Mouse (Mus musculus) liver, embryonic 14.5 days (tissue): ENCODE measurements around the gene Bcap31. TPM values are rescaled to one million over a fixed set of nuclear protein-coding genes. Genes with fewer than 3 reads are reported as not detected.

Experiments used
- ATAC-seq: fragments of 200-750 bp; cut with Nextera tagmentation; 2 replicates; pipeline ENCODE4 v1.8.0; 2017; ENCODE audit warnings: moderate number of reproducible peaks, mild to moderate bottlenecking, moderate library complexity; ENCODE audit not compliant: insufficient read depth
- DNase-seq, 3 experiments: peaks; one replicate each; pipeline ENCODE4 v3.0.0-alpha.2; 2012 to 2013; ENCODE audit warnings: low read depth in 3 of 3, low spot score in 3 of 3
- H3K27ac ChIP-seq: fragments of 300-500 bp; sonication (generic); 2 replicates; pipeline ENCODE4 v1.5.1; 2014; ENCODE audit warnings: moderate library complexity, mild to moderate bottlenecking, control low read depth, inconsistent platforms
- H3K27me3 ChIP-seq: fragments of 300-500 bp; sonication (generic); 2 replicates; pipeline ENCODE4 v1.6.1; 2014; ENCODE audit warnings: mild to moderate bottlenecking, low read length, moderate library complexity; ENCODE audit not compliant: control insufficient read depth, insufficient read depth
- H3K36me3 ChIP-seq: fragments of 300-500 bp; sonication (generic); replicated peaks from 2 replicates; pipeline ENCODE4 v1.6.1; 2014; ENCODE audit warnings: low read depth; ENCODE audit not compliant: control insufficient read depth, insufficient read depth
- H3K4me1 ChIP-seq, 2 experiments: fragments of 200-500 bp in 1 of 2; fragments of 300-500 bp in 1 of 2; sonication (generic) in 1 of 2; replicated peaks; 2 replicates each; pipeline ENCODE4 v1.6.1; 2012 to 2014; ENCODE audit warnings: antibody characterized with exemption in 1 of 2, inconsistent platforms in 1 of 2, low read length in 1 of 2; ENCODE audit not compliant: control insufficient read depth in 2 of 2, insufficient read depth in 2 of 2
- H3K4me2 ChIP-seq: fragments of 300-500 bp; sonication (generic); 2 replicates; pipeline ENCODE4 v1.6.1; 2014; ENCODE audit warnings: low read depth, mild to moderate bottlenecking, control low read depth, moderate library complexity
- H3K4me3 ChIP-seq, 2 experiments: fragments of 200-500 bp in 1 of 2; fragments of 300-500 bp in 1 of 2; sonication (generic) in 1 of 2; 2 replicates each; pipeline ENCODE4 v1.5.1; 2012 to 2014; ENCODE audit warnings: low read depth in 2 of 2, low read length in 2 of 2, mild to moderate bottlenecking in 2 of 2, control low read depth in 1 of 2, inconsistent platforms in 1 of 2, moderate library complexity in 1 of 2; ENCODE audit not compliant: insufficient read depth in 1 of 2
- H3K9ac ChIP-seq: fragments of 300-500 bp; sonication (generic); replicated peaks from 2 replicates; pipeline ENCODE4 v1.6.1; 2014; ENCODE audit warnings: mild to moderate bottlenecking, control low read depth, moderate library complexity
- H3K9me3 ChIP-seq: fragments of 300-500 bp; sonication (generic); 2 replicates; pipeline ENCODE4 v1.6.1; 2016; ENCODE audit warnings: low read length, mixed read lengths; ENCODE audit not compliant: control insufficient read depth
- CTCF ChIP-seq: IDR thresholded peaks from 2 replicates; pipeline ENCODE4 v1.5.1; 2016; ENCODE audit warnings: antibody characterized with exemption, low read depth, control low read depth
- EP300 ChIP-seq: IDR thresholded peaks from 2 replicates; pipeline ENCODE4 v1.6.1; 2016; ENCODE audit warnings: antibody characterized with exemption, low read depth
- WGBS: fragments of 180-500 bp; shearing (Covaris S2); extraction: QIAGEN DNeasy Blood & Tissue Kit; methylation state at CpG from one replicate; pipeline ENCODE4 v1.1.7; 2014; ENCODE audit not compliant: insufficient replicate concordance; 5-methylcytosine and 5-hydroxymethylcytosine counted together
- polyA plus RNA-seq, 2 experiments: library from polyadenylated mRNA; depleted of rRNA in 1 of 2; stranded (reverse) in 1 of 2; unstranded in 1 of 2; fragments of >200 nt; fragmentation: Nextera tagmentation in 1 of 2; extraction: Ambion mirVana in 1 of 2; gene quantifications; 2 replicates each; pipeline versions ENCODE4 v1.2.1 to v1.2.3; 2012 to 2014

Bcap31 gene
- polyA plus RNA-seq, 2 experiments: 41.7 to 136 TPM

GRCm38 (mm10) chrX:73715476-73716108 lies 383 bp downstream of the Bcap31 start:
- TF ChIP-seq EP300 (no peak), CTCF (0 out of 2 replicates have a peak, but pooled peaks have one; percentile 34)
- H3K9ac ChIP-seq: peak overlapping the region; percentile 79
- DNase-seq: peak; percentile 40 to 55 (median 43)
- H3K36me3 ChIP-seq: no peaks in the 10 kb centered on the region; the same call in 1 of the 2 replicates
- WGBS: 14% methylated on average over 21 of the region's 21 CpGs
- peak overlapping the region; percentile 72 for H3K27ac ChIP-seq
- no peaks in the 10 kb centered on the region for H3K27me3 ChIP-seq
- peak overlapping the region; percentile 71 to 91 for H3K4me3 ChIP-seq
- peak; percentile 35 for ATAC-seq
- peak overlapping the region; percentile 72 for H3K4me2 ChIP-seq
- no peaks in the 10 kb centered on the region for H3K9me3 ChIP-seq
- peaks cover 3 to 21% of the 10 kb centered on the region in 2 experiments; a peak in 2 of 4 replicates for H3K4me1 ChIP-seq

- no peaks in the 10 kb centered on the region for H3K9me3 ChIP-seq
- TF ChIP-seq EP300 (no peak), CTCF (0 out of 2 replicates have a peak, but pooled peaks have one; percentile 25)
- no peaks in the 10 kb centered on the region for H3K36me3 ChIP-seq
- no peak overlapping the region for H3K27ac ChIP-seq
- no peak for DNase-seq
- H3K9ac ChIP-seq: no peak overlapping the region
- H3K4me2 ChIP-seq: no peak overlapping the region
- WGBS: 72% methylated on average over 1 of the region's 1 CpGs
- no peak overlapping the region for H3K4me3 ChIP-seq
- no peak for ATAC-seq
- no peaks in the 10 kb centered on the region for H3K4me1 ChIP-seq
- H3K27me3 ChIP-seq: no peaks in the 10 kb centered on the region
These were observed 15.5 kb downstream of the Bcap31 start for GRCm38 (mm10) chrX:73700472-73700871.

GRCm38 (mm10) chrX:73690917-73691629 lies 24.9 kb downstream of the Bcap31 start:
- ATAC-seq (no peak), DNase-seq (no peak)
- no peak overlapping the region for H3K4me3 ChIP-seq
- no peak overlapping the region for H3K4me2 ChIP-seq
- no peak for TF ChIP-seq EP300
- peak; percentile 75 for TF ChIP-seq CTCF
- H3K9me3 ChIP-seq: no peaks in the 10 kb centered on the region
- no peaks in the 10 kb centered on the region for H3K4me1 ChIP-seq
- H3K27ac ChIP-seq: no peak overlapping the region
- H3K36me3 ChIP-seq: 0 out of 2 replicates have a peak, but pooled peaks cover 2% of the 10 kb centered on the region
- no peak overlapping the region for H3K9ac ChIP-seq
- no peaks in the 10 kb centered on the region for H3K27me3 ChIP-seq
- WGBS: 54% methylated on average over 5 of the region's 5 CpGs

- Histone ChIP-seq H3K27ac (no peak overlapping the region), H3K9ac (no peak overlapping the region), H3K4me2 (no peak overlapping the region), H3K36me3 (0 out of 2 replicates have a peak, but pooled peaks cover 2% of the 10 kb centered on the region), H3K4me1 (no peaks in the 10 kb centered on the region), H3K4me3 (no peak overlapping the region), H3K27me3 (no peaks in the 10 kb centered on the region), H3K9me3 (no peaks in the 10 kb centered on the region)
- DNase-seq (no peak), ATAC-seq (no peak)
- 71% methylated on average over 3 of the region's 3 CpGs for WGBS
- TF ChIP-seq EP300 (no peak), CTCF (no peak)
These were observed 30.3 kb downstream of the Bcap31 start for GRCm38 (mm10) chrX:73685629-73686028.

GRCm38 (mm10) chrX:73684978-73685377 lies 31.0 kb downstream of the Bcap31 start:
- no peaks in the 10 kb centered on the region for H3K27me3 ChIP-seq
- H3K4me3 ChIP-seq: no peak overlapping the region
- ATAC-seq: no peak
- H3K9ac ChIP-seq: no peak overlapping the region
- H3K9me3 ChIP-seq: no peaks in the 10 kb centered on the region
- no peak overlapping the region for H3K27ac ChIP-seq
- TF ChIP-seq CTCF: no peak
- no peak overlapping the region for H3K4me2 ChIP-seq
- DNase-seq: no peak
- H3K36me3 ChIP-seq: 0 out of 2 replicates have a peak, but pooled peaks cover 2% of the 10 kb centered on the region
- no peaks in the 10 kb centered on the region for H3K4me1 ChIP-seq
